Mouse (Mus musculus) lung, postnatal 25 days (tissue): ENCODE data around the gene Sez6l.
A peak's percentile ranks its signal among the peaks of the same experiment; 100 is the strongest.

Experiments used
- DNase-seq: peaks from one replicate; pipeline ENCODE4 v3.0.0; 2022; ENCODE audit warnings: low spot score

The Sez6l gene

DNA sequence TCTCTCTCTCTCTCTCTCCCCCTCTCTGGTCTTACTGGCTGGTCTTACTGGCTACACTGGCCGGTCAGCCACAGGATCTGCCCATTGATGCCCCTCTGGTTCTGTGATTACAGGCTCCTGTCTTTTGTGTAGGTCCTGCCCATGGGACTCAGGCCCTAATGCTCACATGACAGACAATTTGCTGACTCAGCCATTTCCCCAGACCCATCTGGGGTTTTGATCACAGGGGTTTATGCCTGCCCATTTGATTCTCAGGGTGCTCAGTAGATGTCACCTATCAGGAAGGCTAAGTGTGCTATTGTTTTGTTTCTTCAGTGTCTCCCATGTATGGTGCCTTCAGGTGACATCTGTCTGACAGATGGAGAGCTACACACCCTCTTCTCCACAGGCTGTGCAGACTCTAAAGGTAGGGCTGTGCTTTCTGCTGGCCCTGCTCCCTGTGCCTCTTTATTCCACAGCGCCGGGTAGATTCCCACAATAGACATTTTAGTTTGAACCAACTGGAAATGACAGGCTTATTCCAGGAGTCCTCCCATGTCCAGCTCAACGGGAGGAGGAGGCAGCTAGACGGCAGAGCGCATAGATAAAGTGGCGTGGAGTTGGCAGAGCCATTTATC is 80.1 kb downstream of the Sez6l start:
- DNase-seq = no peak

DNA sequence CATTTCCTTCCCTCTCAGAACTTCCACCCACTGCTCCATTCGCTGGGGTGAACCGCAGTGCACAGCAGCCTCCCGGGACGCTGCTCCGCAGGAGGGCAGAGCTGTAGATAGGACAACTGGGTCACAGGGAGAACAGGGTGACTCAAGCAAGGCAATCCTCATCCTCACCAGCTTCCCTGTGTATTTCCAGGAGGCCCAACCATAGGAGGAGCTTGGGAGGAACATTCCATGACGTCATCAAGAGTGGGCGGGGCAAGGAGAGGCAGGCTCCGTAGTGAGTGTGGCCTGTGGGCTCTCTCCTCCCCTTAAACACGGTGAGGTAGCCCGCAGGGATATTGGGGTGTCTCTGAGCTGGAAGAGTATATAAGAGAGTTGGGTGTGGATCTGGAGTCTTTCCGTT is 83.5 kb downstream of the Sez6l start:
- no peak for DNase-seq

DNA sequence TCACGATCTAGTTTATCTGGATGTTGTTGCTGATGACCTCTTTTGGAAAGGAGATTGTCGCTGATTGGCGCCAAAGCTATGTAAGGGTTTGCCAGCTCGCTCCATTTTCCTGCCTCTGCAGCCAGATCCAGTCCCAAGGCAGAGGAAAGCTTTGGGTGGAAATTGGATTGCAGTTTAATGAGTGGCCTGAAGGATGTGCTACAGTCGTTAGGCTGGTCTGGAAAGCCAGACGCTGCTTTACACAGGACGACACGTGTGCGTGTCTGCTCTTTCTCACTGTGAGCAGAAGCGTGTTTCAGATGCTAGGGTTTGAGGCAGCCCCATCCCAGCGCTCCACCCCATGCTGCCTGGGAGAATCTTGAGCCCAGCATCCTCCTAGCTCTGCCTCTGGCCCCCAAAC is 85.5 kb downstream of the Sez6l start:
- no peak for DNase-seq

DNA sequence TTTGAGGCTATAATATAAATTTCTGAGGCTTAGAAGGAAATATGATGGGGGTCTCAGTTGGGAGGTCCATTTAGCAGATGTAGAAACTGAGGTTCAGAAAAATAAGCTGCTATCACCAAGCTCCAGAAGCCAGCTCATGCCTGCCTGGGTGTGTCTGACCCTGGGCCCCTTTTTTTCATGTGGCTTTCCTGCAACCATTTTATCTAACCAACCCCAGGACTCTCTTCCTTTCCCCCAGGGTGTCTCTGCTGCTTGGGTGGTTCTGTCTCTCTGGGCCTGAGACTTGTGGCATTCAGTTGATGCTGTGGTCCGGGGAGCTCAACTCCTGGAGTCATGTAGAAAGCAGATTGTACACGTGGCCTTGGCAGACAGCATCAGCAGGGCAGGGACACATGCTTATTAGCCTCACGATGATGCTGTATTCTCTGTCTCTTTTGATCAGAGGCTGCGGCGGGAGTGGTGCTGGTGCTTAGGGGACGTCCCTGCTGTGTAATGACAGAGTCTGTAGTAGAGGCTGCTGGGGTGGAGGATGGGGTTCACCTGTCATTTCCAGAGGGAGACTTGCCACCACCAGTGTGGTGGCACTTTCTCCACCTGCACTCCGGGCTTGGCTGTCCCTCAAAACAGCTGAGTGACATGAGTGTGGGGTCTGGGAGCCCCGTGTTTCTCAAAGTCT is 88.7 kb downstream of the Sez6l start:
- no peak for DNase-seq

DNA sequence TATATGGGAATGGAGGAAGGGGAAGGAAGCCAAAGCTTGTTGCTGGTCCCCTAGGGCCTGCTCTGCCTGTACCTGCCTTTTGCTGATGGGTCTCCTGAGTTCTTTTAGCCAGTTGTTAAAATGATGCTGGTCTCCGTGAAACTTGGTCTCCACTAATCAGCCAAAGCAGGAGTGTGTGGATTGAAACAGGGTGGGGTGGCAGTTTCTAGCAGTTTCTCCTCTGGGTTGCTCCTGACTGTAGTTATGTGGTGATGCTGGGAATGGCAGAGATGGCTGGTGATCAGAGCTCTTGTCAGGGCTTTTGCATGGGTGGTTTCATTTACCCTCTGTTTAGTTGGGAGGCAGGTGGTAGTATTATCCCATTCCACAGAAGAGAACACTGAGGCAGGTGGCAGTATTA is 89.5 kb downstream of the Sez6l start:
- no peak for DNase-seq

DNA sequence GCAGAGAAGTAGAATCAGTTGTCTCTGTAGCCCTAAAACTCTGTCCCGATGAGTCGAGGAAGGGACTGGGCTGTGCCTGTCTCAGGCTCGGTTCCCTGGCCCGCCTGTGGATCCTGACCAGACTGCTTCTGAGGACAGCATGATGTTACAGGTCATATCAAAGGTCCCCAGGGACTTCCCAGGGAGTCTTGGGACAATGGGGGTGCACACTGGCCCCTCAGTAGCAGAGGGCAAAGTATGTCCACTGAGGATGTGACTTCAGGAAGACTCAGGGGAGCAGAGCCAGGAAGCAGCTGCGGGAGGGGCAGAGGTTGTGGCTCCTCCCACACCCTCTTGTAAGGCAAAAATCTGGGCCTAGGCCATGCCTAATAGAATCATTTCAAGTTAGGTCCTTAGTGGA is 90.6 kb downstream of the Sez6l start:
- DNase-seq = no peak

DNA sequence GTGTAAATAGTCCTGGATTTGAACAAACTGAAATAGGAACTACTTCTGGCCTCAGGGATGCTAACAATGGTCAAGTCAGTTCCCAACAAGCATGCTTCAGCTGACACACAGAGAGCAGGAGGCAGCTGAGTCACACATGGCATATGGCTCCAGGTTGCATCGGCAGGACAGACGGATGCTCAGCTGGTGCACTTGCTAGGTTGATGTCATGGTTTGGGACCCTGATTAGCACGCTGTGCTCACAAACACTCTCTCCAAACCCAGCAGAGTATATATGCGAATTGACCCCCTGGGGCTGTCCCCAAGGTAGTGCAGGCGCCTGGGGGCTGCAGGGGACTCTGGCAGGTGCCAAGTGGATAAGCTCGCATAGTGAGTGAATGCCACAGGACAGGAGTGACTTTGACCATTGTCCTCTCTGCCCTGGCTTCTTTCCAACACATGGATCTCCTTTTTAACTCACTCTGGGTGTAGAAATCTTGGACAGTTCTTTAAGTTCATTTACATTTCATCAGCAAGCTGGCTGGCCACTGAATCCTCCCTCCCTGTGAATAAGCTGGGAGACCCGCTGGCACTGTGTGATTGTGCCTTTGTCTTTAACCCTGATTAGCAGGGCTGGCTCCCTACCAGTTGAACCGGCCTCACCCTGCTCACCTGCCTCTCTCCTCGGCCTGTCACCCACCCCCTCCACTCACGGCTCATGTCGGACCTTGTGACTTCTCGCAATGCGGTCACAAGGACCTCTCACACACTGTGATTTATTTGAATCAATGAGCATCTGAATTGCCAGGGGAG is 91.9 kb downstream of the Sez6l start:
- no peak for DNase-seq

DNA sequence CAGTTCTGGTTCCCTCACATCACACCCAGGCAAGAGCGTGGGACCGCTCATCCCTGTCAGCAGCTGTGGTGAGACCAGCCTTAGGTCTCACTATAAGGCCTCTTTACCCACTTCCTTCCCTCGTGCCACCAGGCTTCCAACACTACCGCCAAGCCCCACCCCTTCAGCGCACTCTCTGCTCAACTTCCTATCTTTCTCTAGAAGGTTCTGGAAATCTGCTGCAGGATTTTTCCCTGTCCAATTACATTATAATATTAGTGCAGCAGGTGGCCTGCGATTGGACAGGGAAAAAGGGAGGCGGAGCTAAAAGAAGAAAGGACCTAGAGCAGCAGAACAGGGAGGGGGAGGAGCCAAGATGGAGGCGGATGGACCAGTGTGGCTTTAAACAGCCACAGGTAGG is 94.0 kb downstream of the Sez6l start:
- DNase-seq = no peak

DNA sequence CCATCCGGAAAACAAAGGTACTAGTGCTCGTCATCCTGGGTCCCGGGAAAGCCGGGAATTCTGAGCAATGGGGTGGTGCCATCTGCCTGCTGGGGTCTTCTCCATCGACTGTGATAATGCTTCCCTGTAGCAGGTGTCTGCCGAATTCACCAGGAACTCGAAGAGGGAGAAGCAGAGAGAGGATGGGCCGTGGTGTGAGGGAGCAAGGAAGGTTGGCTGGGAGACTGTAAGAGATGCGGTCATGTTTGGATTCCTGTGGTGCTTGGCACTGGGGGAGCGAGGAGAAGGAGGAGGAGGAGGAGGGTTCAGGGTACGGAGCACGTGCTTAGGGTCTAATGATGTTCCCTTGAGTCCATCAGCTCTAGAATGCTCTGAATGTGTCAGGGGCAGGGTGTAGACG is 94.4 kb downstream of the Sez6l start:
- DNase-seq = no peak

DNA sequence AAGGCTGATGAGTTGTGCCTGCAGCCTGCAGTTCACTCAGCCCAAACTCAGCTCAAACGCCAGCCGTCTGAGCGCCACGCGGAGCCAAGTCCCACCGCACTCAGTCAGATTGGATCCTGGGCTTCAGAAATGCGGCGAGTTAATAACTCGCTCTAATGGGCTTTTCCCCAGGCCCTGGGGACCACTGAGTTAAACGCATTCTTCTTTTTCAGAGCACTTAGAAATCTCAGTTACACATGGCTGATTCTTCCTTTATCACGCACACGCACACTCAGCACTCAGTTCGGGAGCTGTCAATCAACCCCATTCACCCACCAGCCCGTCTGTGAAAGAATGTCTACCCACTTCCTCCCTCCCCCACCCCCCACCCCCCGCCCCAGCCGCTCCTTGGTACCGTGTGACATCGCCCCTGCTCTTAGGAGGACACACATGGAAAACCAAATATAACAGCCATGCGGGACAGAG is 95.0 kb downstream of the Sez6l start:
- no peak for DNase-seq

DNA sequence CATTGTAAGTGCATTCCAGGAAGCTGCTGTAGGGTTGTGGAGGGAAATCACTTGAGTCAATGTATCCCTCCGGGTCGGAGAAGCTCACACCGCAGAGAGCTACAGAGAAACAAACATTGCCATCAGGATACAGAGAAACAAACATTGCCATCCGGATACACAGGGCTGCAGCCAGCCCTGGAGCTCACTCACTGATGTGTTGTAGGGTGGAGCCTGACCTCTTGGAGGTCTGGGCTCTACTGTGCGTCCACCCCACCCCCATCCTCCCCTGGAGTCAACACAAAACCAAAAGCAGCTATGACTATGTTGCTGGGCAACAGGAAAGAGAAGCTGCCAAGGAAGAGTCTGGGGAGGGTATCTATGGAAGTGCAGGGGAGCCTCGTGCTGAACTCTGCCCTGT is 103.5 kb downstream of the Sez6l start:
- DNase-seq = peak; percentile 71

DNA sequence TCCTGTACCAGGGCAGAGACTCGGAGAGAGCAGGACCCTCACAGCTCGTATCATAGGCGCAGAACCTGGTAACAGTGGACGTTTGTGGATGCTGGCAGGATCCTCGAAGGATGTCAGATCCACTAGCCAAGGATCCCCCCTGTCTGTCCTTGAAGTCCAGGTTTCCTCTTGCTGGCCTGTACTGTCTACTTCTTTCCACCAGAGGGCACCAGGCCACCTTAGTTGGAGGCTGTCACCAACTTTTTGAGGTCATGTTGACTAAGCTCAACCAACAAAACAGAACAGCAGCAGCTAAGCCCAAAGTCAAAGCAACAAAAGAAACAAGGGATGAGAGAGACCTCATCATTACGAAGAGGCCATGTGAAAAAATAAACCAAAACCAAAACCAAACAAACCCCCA is 106.8 kb downstream of the Sez6l start:
- peak; percentile 48 for DNase-seq

DNA sequence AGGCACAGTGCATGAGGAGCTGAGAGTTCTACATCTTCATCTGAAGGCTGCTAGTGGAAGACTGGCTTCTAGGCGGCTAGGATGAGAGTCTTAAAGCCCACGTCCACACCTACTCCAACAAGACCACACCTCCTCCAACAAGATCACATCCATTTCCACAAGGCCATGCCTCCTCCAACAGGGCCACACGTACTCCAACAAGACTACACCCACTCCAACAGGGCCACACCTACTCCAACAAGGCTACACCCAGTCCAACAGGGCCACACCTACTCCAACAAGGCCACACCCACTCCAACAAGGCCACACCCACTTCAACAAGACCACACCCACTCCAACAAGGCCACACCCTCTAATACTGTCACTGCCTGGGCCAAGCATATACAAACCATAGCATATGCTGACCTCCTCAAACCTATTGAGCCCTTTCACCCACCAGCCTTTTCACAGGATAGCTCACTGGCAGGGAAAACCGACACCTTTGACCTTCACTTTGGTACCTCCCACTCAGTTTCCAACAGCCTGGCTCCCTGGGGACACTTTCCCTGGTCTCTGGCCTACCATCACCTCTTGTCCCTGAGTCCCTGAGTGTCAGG is 107.9 kb downstream of the Sez6l start:
- DNase-seq = no peak

DNA sequence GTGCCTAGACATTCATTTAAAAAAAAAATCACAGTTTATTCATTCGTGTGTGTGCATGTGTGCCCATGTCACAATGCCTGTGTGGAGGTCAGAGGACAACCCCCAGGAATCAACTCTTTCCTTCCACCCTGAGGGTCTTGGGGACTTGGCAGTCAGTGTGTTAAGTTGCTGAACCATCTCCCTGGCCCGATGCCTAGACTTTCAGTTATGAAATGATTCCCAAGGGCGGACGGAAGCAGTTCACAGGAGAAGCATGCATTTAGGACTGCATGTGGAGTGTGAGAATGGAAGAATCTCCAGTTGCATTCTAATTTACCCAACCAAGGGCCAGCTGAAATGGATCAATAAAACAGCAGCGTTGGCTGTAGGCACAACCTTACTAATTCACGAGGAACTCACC is 110.7 kb downstream of the Sez6l start:
- DNase-seq = no peak

DNA sequence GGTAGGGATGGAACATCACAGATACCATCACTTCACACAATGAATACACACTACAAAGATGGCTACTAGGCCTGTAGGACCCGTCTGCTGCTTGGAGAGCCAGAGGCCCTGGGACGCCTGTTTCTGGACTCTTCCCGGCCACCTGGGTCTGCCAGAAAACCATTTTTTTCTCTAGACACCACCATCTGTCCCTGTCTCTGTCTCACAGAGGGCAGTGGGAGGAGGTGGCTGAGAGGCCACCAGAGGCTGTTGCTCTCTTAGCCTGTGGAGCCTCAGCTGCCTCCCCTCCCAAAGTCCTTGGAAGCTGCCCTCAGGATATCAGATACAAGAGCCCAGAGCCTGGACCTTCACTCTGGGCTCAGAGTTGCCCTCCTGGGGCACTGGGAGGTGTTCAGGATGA is 117.1 kb downstream of the Sez6l start:
- DNase-seq = no peak

DNA sequence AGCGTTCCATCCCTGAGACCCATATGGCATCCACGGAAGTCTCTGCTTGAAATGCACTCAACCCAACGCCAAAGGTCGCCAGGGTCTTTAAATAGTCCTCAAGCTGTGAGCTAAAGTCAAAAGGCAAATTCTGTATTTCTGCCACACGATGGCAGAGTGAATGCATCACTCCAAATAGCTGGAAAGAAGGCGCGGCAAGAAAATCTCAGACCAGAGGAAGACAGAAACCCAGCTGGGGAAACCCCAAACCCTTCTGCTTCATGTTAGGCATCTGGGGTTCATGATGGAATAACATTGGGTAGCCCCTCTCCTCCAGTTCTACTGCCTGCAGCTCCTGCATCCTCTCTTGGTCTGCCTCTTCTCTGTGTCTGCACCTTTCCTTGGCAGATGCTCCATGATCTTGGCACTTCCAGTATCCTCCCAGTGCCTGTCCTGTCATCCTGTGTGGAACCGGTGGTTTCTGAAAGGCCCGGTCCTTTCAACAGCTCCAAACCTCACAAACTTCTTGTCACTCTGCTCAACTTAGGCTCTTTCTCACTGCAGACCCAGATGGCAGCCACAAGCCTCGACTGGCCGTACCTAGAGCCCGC is 121.9 kb downstream of the Sez6l start:
- DNase-seq = no peak

DNA sequence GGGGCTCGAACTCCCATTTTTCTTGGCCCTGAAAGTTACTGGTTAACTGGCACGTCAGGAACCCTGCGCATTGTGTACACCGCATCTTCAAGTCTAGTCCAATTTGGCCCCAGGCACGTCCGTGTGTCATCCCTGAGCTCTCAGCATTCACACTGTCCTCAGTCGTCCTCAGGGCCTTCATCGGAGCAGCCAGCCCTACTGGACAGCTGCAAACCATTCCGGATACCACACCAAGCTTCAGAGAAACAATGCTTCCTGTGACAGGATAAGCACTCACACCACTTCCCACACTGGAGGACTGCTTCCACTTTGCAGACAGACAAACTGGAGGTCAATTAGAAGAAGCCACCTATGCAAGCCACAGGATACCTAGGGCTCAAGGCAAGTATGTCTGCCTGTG is 123.9 kb downstream of the Sez6l start:
- DNase-seq = peak; percentile 59

DNA sequence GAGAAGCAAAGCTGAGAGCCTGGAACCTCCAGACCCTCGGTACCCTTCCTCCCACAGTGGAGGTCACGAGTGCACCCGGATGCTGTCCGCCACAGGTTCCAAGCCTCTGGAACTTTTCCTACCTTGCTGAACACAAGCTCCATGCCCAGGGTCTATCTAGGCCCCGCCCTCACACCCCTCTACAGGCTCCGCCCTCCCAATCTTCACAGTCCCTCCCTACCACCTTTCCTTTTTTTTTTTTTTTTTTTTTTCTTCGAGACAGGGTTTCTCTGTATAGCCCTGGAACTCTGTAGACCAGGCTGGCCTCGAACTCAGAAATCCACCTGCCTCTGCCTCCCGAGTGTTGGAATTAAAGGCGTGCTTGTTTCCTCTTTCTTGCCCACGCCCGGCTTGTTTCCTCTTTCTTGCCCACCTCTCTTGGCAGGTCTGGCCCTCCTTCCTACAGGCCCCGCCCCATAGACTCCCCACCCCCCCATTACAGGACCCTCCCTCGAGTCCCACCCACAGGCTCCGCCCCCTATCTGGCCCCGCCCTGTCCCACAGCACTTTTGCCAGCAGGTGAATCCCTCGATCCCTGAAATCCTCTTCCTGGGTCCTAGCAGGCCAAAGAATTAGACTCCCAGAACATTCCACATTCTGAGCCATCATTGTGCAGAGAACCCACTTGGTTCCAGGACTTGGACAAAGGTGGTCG is 128.1 kb downstream of the Sez6l start, which contains the start of gene Gm6588:
Gene Gm6588, plus strand, starts transcription at position 680 of the 694 bp plus-strand sequence.
- DNase-seq = no peak

DNA sequence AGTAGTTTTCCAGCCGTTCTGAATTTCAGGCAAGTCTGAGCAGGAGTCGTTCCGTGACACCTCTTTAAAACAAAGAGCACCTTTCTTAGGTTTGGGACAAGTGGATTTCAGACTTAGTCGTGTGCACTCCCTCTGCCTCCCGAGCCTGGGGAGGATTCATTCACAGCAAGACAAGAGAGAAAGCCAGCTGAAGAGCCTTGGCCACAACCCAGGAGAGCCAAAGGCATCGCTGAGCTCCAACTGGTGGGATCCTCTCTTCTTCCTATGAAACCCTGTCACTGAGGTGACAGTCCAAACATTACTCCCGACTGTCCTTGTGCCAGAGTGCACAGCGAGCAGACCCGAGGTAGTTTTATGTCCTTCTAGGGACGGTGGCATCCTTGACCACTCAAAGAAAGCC is 138.4 kb downstream of the Sez6l start:
- DNase-seq = no peak

DNA sequence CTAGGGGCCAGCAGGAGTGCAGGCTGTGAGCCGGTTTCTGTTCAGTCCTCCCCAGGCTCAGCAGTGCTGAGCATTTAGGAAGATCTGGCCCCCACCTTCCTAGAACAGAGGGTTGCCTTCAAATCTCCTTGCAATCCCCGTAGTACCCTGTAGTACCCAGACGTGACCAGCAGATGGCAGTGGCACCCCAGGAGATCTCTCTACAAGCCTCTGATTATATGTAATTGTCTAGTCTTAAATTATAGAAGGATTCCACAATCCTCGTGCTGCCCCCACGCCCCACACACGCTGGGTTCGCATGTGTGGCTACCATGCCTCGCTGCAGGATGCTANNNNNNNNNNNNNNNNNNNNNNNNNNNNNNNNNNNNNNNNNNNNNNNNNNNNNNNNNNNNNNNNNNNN is 144.0 kb downstream of the Sez6l start:
- DNase-seq = peak; percentile 57

DNA sequence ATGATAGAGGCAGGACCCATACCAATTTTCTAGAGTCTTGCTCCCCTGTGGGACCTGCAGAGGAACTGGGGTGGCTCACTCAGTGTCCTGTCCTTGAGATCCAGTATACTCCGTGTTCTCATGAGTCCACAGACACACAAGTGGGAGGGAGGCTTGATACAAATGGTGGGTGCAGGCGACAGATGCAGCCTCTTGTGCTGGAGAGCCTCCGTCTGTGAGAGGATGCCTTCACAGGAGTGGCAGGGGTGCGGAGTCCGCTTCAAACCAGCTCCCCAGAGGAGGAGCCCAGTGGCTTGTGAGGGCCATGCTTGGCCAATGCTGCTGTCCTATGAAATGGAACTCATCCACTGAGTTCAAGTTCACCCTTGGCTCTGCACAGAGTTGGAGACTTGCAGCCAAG is 145.0 kb downstream of the Sez6l start:
- DNase-seq = no peak
